Mouse (Mus musculus) forebrain, embryonic 12.5 days (tissue): ENCODE measurements at regions not wholly inside any gene's neighbourhood (a gene's known extent, or its start where the extent isn't known, plus 50 kb on each side); places are given as distances from the start of the nearest gene placed in this dataset.
A peak's percentile ranks its signal among the peaks of the same experiment; 100 is the strongest.

ENCODE experiments used
- ATAC-seq: fragments of 200-750 bp; cut with Nextera tagmentation; 2 replicates; pipeline ENCODE4 v1.8.0; 2017; ENCODE audit warnings: moderate TSS enrichment; ENCODE audit not compliant: low FRiP score
- H3K27ac ChIP-seq: fragments of 300-500 bp; sonication (generic); 2 replicates; pipeline ENCODE4 v1.5.1; 2016; ENCODE audit warnings: mild to moderate bottlenecking
- H3K27me3 ChIP-seq: fragments of 300-500 bp; sonication (generic); 2 replicates; pipeline ENCODE4 v1.6.1; 2016; ENCODE audit warnings: mild to moderate bottlenecking
- H3K36me3 ChIP-seq: fragments of 300-500 bp; sonication (generic); replicated peaks from 2 replicates; pipeline ENCODE4 v1.6.1; 2016; ENCODE audit warnings: mild to moderate bottlenecking
- H3K4me1 ChIP-seq: fragments of 300-500 bp; sonication (generic); 2 replicates; pipeline ENCODE4 v1.6.1; 2016
- H3K4me2 ChIP-seq: fragments of 300-500 bp; sonication (generic); 2 replicates; pipeline ENCODE4 v1.6.1; 2016; ENCODE audit warnings: mild to moderate bottlenecking, moderate library complexity
- H3K4me3 ChIP-seq: fragments of 300-500 bp; sonication (generic); replicated peaks from 2 replicates; pipeline ENCODE4 v1.5.1; 2016; ENCODE audit warnings: mild to moderate bottlenecking
- H3K9ac ChIP-seq: fragments of 300-500 bp; sonication (generic); 2 replicates; pipeline ENCODE4 v1.6.1; 2016; ENCODE audit warnings: mild to moderate bottlenecking
- H3K9me3 ChIP-seq: fragments of 300-500 bp; sonication (generic); 2 replicates; pipeline ENCODE4 v1.6.1; 2016
- whole genome bisulfite sequencing: fragments of 180-500 bp; shearing (Covaris S2); methylation state at CpG from one replicate; pipeline ENCODE4 v1.1.7; 2016; 5-methylcytosine and 5-hydroxymethylcytosine counted together

DNA sequence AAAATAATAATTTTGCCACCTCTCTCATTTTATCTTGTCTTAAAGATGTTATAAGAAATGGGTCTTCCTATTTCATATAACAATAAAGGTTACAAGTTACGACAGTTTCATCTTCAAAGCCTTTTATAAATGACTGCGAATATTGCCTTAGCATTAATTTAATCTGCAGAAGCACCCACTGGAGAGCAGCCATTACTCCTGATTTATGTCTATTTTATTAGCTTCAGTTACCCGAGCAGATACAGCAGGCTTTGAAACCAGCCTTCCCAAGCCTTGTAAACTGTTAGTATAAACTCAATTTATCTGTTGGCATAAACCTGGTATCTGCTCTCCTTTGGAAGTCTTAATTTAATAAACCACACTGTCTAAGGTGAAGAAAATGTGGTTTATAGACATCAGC, 2851.6 kb upstream of the Gm6569 start:
- 91% methylated on average over 3 of the region's 3 CpGs for WGBS
- no peak overlapping the region for H3K4me3 ChIP-seq

DNA sequence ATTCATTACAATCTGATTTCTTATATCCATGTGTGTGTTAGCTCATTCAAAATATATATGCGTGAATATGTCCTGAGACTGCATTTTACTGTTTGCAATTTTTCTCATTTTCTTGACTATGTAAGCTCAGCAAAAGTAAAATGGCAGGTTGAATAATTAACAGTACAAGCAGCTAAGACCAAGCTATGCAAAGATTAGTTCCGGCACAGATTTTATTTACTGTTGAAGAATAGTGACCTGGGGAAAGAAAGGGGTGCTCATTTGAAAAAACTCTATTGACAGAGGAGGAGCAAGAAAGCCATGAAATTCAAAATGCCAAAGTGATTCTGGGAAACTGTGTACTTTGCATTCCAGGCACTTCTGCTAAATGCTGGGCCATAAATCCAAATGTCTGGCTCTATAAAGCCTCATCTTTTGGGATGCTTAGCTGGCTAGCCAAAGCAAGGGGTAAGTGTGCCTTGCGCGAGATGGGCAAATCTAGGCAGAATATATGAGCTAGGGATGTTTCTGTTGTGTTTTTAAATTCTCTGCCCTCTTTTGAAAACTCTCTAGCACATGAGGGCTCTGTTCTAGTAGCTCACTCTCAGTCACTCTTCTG, 2846.3 kb upstream of the Gm6569 start:
- no peaks in the 10 kb centered on the region for H3K27me3 ChIP-seq
- ATAC-seq, result no peak
- no peak overlapping the region for H3K4me3 ChIP-seq
- H3K27ac ChIP-seq, result no peak overlapping the region
- no peak overlapping the region for H3K4me2 ChIP-seq
- no peak overlapping the region for H3K9ac ChIP-seq
- peaks cover 3% of the 10 kb centered on the region; the same call in 1 of the 2 replicates for H3K4me1 ChIP-seq
- no peaks in the 10 kb centered on the region for H3K9me3 ChIP-seq
- 95% methylated on average over 4 of the region's 4 CpGs for WGBS
- no peaks in the 10 kb centered on the region for H3K36me3 ChIP-seq

More for the DNA sequence above, 2851.6 kb upstream of the Gm6569 start:
- H3K27me3 ChIP-seq, result no peaks in the 10 kb centered on the region
- H3K27ac ChIP-seq, result no peak overlapping the region
- H3K4me2 ChIP-seq, result no peak overlapping the region
- no peak overlapping the region for H3K9ac ChIP-seq
- ATAC-seq, result no peak
- no peaks in the 10 kb centered on the region for H3K36me3 ChIP-seq
- H3K4me1 ChIP-seq, result no peaks in the 10 kb centered on the region
- no peaks in the 10 kb centered on the region for H3K9me3 ChIP-seq

DNA sequence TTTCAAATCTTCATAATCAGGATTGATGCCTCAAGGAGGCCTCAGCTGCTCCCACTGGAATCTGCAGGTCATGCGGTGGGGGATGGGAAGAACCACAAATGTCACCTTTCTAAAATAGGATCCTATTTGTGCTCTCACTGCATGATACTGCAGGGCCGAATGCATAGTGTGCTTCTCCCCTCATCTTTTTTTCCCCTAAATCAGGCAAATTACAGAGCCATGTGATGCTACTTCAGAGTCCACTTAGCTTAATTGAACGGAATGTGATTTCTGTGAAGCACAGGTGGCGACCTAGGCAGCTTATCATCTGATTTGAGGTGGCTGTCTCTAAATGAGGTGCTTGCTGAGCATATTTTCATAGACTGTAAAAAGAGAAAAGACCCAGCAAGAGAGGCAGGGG, 2841.0 kb upstream of the Gm6569 start:
- Histone ChIP-seq H3K9me3 (no peaks in the 10 kb centered on the region), H3K27me3 (no peaks in the 10 kb centered on the region), H3K9ac (no peak overlapping the region), H3K4me3 (no peak overlapping the region), H3K27ac (no peak overlapping the region), H3K4me2 (no peak overlapping the region), H3K4me1 (peaks cover 9% of the 10 kb centered on the region), H3K36me3 (no peaks in the 10 kb centered on the region)
- 69% methylated on average over 4 of the region's 4 CpGs for WGBS
- peak; percentile 69 for ATAC-seq

DNA sequence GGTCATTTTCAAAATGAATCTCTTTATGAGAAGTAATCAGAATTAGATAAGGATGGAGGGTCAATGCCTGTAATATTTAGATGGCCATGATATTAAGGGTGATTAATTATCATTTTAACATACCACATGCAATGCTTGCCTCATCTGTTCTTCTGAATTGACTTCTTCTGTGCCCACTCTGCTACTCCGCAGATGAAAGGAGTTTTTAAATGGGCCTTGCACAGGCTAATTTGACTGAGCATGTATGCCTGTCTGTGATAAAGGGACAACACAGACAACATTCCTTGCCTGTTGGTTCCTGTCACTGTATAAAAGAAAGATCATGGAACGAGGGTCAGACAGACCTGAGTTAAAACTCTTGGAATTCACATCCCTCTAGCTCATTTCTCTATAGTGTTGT, 2824.0 kb upstream of the Gm6569 start:
- Histone ChIP-seq H3K36me3 (no peaks in the 10 kb centered on the region), H3K4me1 (peaks cover 12% of the 10 kb centered on the region), H3K4me2 (no peak overlapping the region), H3K9ac (no peak overlapping the region), H3K27ac (no peak overlapping the region), H3K27me3 (no peaks in the 10 kb centered on the region), H3K4me3 (no peak overlapping the region), H3K9me3 (no peaks in the 10 kb centered on the region)
- ATAC-seq, result 0 out of 2 replicates have a peak, but pooled peaks have one; percentile 14
- 46% methylated on average over 2 of the region's 2 CpGs for WGBS

DNA sequence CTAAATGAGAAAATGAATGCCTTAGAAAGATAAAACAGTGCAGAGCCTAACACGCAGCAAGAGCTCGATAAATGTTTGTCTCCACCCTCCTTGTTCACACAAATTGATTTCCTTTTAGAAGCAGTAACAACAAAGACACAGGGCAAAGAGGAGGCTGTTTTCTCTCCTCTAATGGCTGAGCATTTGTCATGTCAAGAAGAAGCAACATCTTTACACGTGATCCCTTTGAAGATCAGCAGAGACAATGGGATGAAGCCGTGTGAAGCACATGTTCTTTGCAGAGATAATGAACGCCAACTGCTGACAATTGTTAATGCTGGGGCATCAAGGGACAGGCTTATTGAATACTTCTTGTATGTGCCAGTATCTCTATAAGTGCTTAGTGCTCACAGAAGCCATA, 2823.6 kb upstream of the Gm6569 start:
- 49% methylated on average over 5 of the region's 5 CpGs for WGBS
- peaks cover 12% of the 10 kb centered on the region for H3K4me1 ChIP-seq
- H3K36me3 ChIP-seq, result no peaks in the 10 kb centered on the region
- no peaks in the 10 kb centered on the region for H3K27me3 ChIP-seq
- ATAC-seq, result peak; percentile 64; the same call in 1 of the 2 replicates
- no peak overlapping the region for H3K4me2 ChIP-seq
- H3K4me3 ChIP-seq, result no peak overlapping the region
- no peak overlapping the region for H3K9ac ChIP-seq
- H3K27ac ChIP-seq, result no peak overlapping the region
- H3K9me3 ChIP-seq, result no peaks in the 10 kb centered on the region

DNA sequence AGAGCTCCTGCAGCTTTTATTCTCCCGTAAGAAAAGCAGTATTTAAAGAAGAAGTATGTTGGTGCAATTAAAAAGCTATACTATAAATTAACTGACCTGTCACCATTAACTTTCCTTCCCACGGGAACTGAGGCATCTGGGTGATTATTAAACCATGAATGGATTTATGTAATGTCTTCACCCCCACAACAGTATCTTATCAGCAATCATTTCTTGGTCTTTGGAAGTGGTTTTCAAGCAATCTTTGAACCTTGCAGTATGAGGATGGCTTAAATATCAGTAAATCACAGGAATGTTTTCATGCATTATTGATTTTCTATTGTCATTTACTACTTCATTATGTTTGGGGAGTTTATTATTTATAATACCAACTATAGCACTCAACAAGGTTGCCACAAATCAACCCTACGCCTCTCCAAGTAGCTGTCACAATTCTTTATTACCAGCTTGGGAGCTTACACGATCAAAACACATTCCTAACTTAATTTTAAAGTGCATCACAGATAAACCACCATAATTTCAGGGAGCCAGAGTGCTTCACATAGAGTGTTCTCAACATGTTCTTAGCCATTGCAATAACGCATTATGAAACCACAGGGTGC, 2780.0 kb upstream of the Gm6569 start:
- Histone ChIP-seq H3K27me3 (no peaks in the 10 kb centered on the region), H3K9me3 (no peaks in the 10 kb centered on the region), H3K9ac (no peak overlapping the region), H3K4me3 (no peak overlapping the region), H3K27ac (no peak overlapping the region), H3K4me2 (no peak overlapping the region), H3K4me1 (no peaks in the 10 kb centered on the region), H3K36me3 (no peaks in the 10 kb centered on the region)
- ATAC-seq, result no peak
- 87% methylated on average over 5 of the region's 5 CpGs for WGBS

DNA sequence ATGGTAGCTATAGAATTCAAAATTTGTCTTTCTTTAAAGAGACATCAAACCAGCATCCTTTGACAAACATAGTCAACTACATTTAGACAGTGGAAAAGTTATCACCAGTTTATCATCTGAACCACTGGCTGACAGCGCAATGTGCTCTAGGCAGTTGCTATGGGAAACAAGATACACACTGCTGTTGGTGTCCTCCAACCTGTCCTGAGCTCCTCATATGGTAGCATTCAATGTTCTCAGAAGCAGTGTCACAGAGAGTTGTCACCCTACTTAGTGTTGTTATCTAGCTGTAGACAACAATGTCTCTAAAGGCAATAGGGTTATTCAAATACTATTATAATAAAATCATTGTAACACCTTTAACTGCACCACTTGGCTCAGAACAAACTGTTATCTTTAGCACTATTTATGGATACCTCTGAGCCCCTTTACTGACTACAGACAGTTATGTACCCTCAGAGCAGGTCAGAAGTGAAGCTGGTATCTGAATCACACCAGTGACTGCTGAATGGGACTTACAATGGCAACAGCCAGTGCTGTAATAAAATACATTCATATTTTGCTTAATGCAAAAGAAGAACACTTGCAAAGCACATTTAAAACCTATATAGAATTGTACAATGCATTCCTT, 2747.9 kb upstream of the Gm6569 start:
- no peak overlapping the region for H3K4me2 ChIP-seq
- H3K27me3 ChIP-seq, result no peaks in the 10 kb centered on the region
- H3K9me3 ChIP-seq, result no peaks in the 10 kb centered on the region
- H3K9ac ChIP-seq, result no peak overlapping the region
- H3K36me3 ChIP-seq, result no peaks in the 10 kb centered on the region
- ATAC-seq, result no peak
- no peak overlapping the region for H3K27ac ChIP-seq
- H3K4me3 ChIP-seq, result no peak overlapping the region
- WGBS, result 90% methylated on average over 1 of the region's 1 CpGs
- H3K4me1 ChIP-seq, result no peaks in the 10 kb centered on the region

DNA sequence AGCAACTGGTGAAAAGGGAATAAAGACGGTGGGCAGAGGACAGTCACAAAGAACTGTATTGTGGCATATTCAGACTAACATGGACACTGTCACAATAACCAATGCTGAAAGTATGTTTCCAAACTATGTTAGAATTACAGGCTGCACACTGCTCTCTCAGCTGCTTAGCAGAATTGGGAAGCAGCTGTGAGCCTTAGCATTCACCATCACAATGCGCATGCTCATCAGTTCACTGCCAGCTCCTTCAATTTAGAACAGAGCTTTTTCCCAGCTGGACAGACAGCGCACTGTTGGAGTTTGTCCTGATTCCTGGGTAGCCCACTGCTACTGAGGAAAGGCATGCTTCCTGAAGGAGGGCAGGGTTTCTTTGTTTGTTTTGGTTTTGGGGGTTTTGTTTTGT, 2735.2 kb upstream of the Gm6569 start:
- Histone ChIP-seq H3K9ac (no peak overlapping the region), H3K36me3 (no peaks in the 10 kb centered on the region), H3K4me1 (peaks cover 7% of the 10 kb centered on the region; the same call in 1 of the 2 replicates), H3K4me2 (no peak overlapping the region), H3K9me3 (no peaks in the 10 kb centered on the region), H3K4me3 (no peak overlapping the region), H3K27me3 (no peaks in the 10 kb centered on the region), H3K27ac (no peak overlapping the region)
- peak; percentile 64; the same call in 1 of the 2 replicates for ATAC-seq
- 31% methylated on average over 3 of the region's 3 CpGs for whole genome bisulfite sequencing

DNA sequence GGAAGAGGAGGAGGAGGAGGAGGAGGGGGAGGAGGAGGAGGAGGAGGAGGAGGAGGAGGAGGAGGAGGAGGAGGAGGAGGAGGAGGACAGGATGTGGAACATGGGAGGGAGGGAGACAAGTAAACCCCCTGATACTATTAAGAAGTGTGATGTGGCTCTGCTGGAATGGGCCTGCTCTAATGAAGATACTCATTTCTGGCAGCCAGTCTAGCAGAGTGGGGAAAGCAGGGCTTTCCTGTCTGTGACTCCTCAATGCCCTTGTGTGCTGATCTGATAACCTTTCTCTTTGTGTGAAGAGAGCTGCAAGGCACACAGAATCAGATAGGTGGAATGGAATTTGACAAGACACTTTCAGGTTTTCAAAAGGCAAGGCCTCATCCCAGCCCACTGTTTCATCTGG, 2704.6 kb upstream of the Gm6569 start:
- H3K9ac ChIP-seq, result no peak overlapping the region
- no peak for ATAC-seq
- no peaks in the 10 kb centered on the region for H3K27me3 ChIP-seq
- H3K9me3 ChIP-seq, result no peaks in the 10 kb centered on the region
- H3K4me2 ChIP-seq, result no peak overlapping the region
- H3K4me1 ChIP-seq, result no peaks in the 10 kb centered on the region; the same call in 1 of the 2 replicates
- no peaks in the 10 kb centered on the region for H3K36me3 ChIP-seq
- H3K4me3 ChIP-seq, result no peak overlapping the region
- H3K27ac ChIP-seq, result no peak overlapping the region

DNA sequence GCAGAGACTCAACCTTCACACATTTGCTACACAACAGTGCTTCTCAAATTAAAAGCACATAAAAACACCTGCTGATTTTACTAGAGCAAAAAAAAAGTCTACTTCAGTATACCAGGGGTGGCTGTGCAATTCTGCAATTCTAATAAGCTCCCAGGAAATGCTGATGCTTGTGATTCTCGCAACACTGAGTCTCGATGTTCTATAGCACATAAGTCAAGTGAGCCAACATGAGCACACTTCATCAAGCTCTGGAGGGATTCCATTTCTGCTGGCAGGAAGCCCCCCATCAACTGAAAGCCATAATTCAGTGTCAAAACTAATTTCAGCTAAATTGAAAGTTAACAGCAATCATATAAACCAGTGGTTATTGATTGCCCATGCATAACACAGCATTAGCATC, 2676.7 kb upstream of the Gm6569 start:
- Histone ChIP-seq H3K27me3 (no peaks in the 10 kb centered on the region), H3K9ac (no peak overlapping the region), H3K9me3 (no peaks in the 10 kb centered on the region), H3K4me1 (no peaks in the 10 kb centered on the region), H3K4me2 (no peak overlapping the region), H3K4me3 (no peak overlapping the region), H3K27ac (no peak overlapping the region), H3K36me3 (no peaks in the 10 kb centered on the region)
- WGBS, result 87% methylated on average over 2 of the region's 2 CpGs
- ATAC-seq, result no peak

DNA sequence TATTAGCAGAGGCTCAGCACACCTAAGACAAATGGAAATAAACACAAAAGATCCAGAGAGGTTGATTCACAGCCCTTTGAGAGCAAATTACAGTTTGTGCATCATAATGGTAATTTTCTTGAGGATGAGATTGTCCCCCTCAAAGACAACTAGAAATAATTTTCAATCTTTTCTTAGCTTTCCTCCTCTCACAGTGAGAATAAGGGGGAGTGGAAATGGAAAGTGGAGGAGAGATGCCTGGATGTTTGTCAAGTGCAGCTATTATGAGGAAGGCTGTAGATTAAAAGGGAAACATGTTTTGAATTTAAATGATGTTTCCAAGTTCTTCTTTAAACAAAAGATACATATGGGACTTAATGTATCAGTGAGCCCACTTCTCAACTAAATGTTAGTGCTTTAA, 2672.3 kb upstream of the Gm6569 start:
- Histone ChIP-seq H3K36me3 (no peaks in the 10 kb centered on the region), H3K4me1 (no peaks in the 10 kb centered on the region), H3K9me3 (no peaks in the 10 kb centered on the region), H3K4me3 (no peak overlapping the region), H3K27ac (no peak overlapping the region), H3K9ac (no peak overlapping the region), H3K4me2 (no peak overlapping the region), H3K27me3 (no peaks in the 10 kb centered on the region)
- no peak for ATAC-seq

DNA sequence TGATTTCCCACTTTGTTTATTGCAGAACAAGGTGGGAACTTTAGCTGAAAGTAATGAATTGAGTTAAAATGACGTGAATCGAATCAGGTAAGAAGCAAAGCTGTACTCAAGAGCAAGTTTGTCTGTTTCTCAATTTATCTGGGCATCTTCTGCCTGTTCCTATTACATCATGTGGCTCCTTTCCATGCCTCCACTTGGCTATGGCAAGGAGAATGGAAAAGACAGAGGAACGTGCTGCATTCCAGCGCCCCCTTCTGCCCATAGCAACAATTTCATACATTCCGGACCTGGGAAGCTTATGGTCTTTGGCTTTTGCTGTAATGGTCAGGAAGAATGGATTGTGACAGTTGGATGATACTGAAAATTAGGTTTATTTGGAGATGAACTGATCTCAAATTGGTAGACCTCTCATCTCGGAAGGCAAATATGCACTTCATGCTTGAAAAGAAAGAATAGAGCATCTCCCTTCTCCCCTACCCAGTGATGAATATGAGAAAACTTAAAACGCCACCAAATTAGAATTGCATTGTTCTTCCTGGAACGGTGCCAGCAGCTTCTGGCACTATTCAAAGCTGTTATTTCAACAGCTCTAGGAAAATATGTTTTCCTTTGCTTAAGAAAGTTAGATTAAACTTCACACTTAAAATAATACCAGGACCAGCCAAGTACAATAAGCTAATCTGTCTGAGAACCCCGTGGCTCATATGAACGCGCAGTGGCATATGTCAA, 2639.2 kb upstream of the Gm6569 start:
- H3K4me2 ChIP-seq, result no peak overlapping the region
- no peak overlapping the region for H3K27ac ChIP-seq
- peak; percentile 65; the same call in 1 of the 2 replicates for ATAC-seq
- no peak overlapping the region for H3K9ac ChIP-seq
- H3K36me3 ChIP-seq, result no peaks in the 10 kb centered on the region
- 54% methylated on average over 11 of the region's 11 CpGs for WGBS
- no peaks in the 10 kb centered on the region for H3K27me3 ChIP-seq
- H3K4me3 ChIP-seq, result no peak overlapping the region
- no peaks in the 10 kb centered on the region for H3K4me1 ChIP-seq
- H3K9me3 ChIP-seq, result no peaks in the 10 kb centered on the region
